Mouse (Mus musculus) myocyte (in vitro differentiated cells): ENCODE data around the gene Axin2.

Experiments
- E2F4 ChIP-seq: IDR thresholded peaks from one replicate; pipeline ENCODE4 v1.6.1; 2011; ENCODE audit warnings: mild to moderate bottlenecking, control low read depth, moderate library complexity; ENCODE audit not compliant: insufficient read depth
- MAX ChIP-seq: IDR thresholded peaks from one replicate; pipeline ENCODE4 v1.6.1; 2011; ENCODE audit warnings: low read depth, mild to moderate bottlenecking, control low read depth

DNA sequence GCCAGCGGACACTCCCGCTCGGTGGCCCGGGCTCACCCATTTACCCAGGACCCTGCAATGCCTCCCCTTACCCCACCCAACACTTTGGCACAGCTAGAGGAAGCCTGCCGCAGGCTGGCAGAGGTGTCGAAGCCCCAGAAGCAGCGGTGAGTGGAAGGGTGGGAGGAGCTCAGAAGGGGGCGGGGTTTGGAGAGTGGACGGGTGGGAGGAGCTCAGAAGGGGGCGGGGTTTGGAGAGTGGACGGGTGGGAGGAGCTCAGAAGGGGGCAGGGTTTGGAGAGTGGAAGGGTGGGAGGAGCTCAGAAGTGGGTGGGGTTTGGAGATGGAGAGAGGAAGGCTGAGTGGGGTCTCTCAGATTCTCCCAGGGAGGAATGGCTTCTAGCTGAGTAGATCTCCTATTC lies 23.6 kb downstream of the Axin2 start:
- TF ChIP-seq MAX (no peak), E2F4 (no peak)
